Mouse (Mus musculus) megakaryocyte, embryonic 14.5 days (primary cell): ENCODE data around the gene Tctn3.

Experiments used
- FLI1 ChIP-seq: IDR thresholded peaks from 2 replicates; pipeline ENCODE4 v1.6.1; 2012; ENCODE audit warnings: low read length, inconsistent platforms, mixed read lengths
- GATA1 ChIP-seq: IDR thresholded peaks from 3 replicates; pipeline ENCODE4 v1.6.1; 2012; ENCODE audit warnings: mixed read lengths, low read length, inconsistent platforms, borderline replicate concordance

- TF ChIP-seq GATA1 (no peak), FLI1 (no peak)
Measured at GRCm38 (mm10) chr19:40586908-40587307, 25.1 kb downstream of the Tctn3 start.
